Mouse (Mus musculus): ENCODE measurements around the gene Mta2.
"Not testable (repeated sequence)": the region's sequence is repeated elsewhere in the genome, so short reads cannot be mapped to it uniquely, and the experiment has no call there.

Mta2 gene

GRCm38 (mm10) chr19:8941515-8942217, at the start of gene Mta2:
TSS of gene Mta2 (plus strand) at chr19:8941875.
- peak; percentile 95 for DNase-seq

- peak; percentile 86 for DNase-seq
Observed at GRCm38 (mm10) chr19:8892829-8893766, 48.6 kb upstream of the Mta2 start, which contains the start of gene Ints5. TSS of gene Ints5 (plus strand) at chr19:8893005.

GRCm38 (mm10) chr19:8895397-8895960, 46.2 kb upstream of the Mta2 start:
- DNase-seq, result no peak

GRCm38 (mm10) chr19:8896231-8896630, 45.4 kb upstream of the Mta2 start:
- not testable (repeated sequence) for DNase-seq

- peak; percentile 50 for DNase-seq
Observed at GRCm38 (mm10) chr19:8897211-8897864, 44.3 kb upstream of the Mta2 start.

GRCm38 (mm10) chr19:8897865-8898495, 43.7 kb upstream of the Mta2 start, which contains the start of gene Ganab:
TSS of gene Ganab (plus strand) at chr19:8898071.
- DNase-seq, result peak; percentile 95

- DNase-seq, result no peak
Observed at GRCm38 (mm10) chr19:8898576-8898975, 43.1 kb upstream of the Mta2 start.

- no peak for DNase-seq
Observed at GRCm38 (mm10) chr19:8899079-8899478, 42.6 kb upstream of the Mta2 start.

GRCm38 (mm10) chr19:8903412-8903811, 38.3 kb upstream of the Mta2 start:
- DNase-seq, result no peak

GRCm38 (mm10) chr19:8908531-8908930, 33.1 kb upstream of the Mta2 start:
- DNase-seq, result no peak

- no peak for DNase-seq
Observed at GRCm38 (mm10) chr19:8911810-8912209, 29.9 kb upstream of the Mta2 start.

- DNase-seq, result no peak
Observed at GRCm38 (mm10) chr19:8914212-8914611, 27.5 kb upstream of the Mta2 start.

- no peak for DNase-seq
Observed at GRCm38 (mm10) chr19:8919000-8919399, 22.7 kb upstream of the Mta2 start.

GRCm38 (mm10) chr19:8919684-8920072, 22.0 kb upstream of the Mta2 start:
- DNase-seq, result no peak

GRCm38 (mm10) chr19:8920073-8920736, 21.5 kb upstream of the Mta2 start, which contains the start of gene B3gat3:
TSS of gene B3gat3 (plus strand) at chr19:8920374.
- DNase-seq, result peak; percentile 95

- peak; percentile 34 for DNase-seq
Observed at GRCm38 (mm10) chr19:8920836-8921291, 20.8 kb upstream of the Mta2 start.

- DNase-seq, result no peak
Observed at GRCm38 (mm10) chr19:8921741-8922140, 19.9 kb upstream of the Mta2 start.

GRCm38 (mm10) chr19:8926766-8927165, 14.9 kb upstream of the Mta2 start:
- DNase-seq, result no peak

GRCm38 (mm10) chr19:8927891-8928525, 13.7 kb upstream of the Mta2 start:
- no peak for DNase-seq

- no peak for DNase-seq
Observed at GRCm38 (mm10) chr19:8928689-8929223, 12.9 kb upstream of the Mta2 start.
